Comparison of ENCODE assay signal across 22 mouse cellular contexts in genomic region chr12:8759115-8759514, GRCm38 (mm10). TPM values are rescaled to one million over a fixed set of nuclear protein-coding genes. Genes with fewer than 3 reads are reported as not detected.
A peak's percentile ranks its signal among the peaks of the same experiment; 100 is the strongest.
DNase-seq lines count a peak whose midpoint lies in the region; ATAC-seq and TF ChIP-seq lines count a peak whose summit lies in the region.
"Had no signal": no experiment of that assay in that cellular context is flagged by ENCODE, and none has a peak within 500 bp of the region (broad histone marks: within the 10 kb centered on the region; RNA-seq: fewer than 3 reads in every experiment).

No protein-coding gene starts in this region.

- H3K4me1 ChIP-seq in neural tube, embryonic 15.5 days, result no peaks in the 10 kb centered on the region
- no peaks in the 10 kb centered on the region for H3K4me1 ChIP-seq in intestine, embryonic 14.5 days (replicated peaks; ENCODE audit: control insufficient read depth, insufficient read depth, low read length)
- H3K4me1 ChIP-seq in stomach, postnatal 0 days (replicated peaks; ENCODE audit: control insufficient read depth, insufficient read depth), result no peaks in the 10 kb centered on the region
- H3K4me1 ChIP-seq: forebrain, embryonic 12.5 days; hindbrain, embryonic 15.5 days; liver, embryonic 13.5 days; midbrain, embryonic 13.5 days; neural tube, embryonic 12.5 days had no signal

- TF ChIP-seq CTCF in stomach, postnatal 0 days (IDR thresholded peaks at IDR 0.05; ENCODE audit: low read depth), result no peak

- H3K4me3 ChIP-seq in neural tube, embryonic 15.5 days (replicated peaks), result no peak overlapping the region
- no peak overlapping the region for H3K4me3 ChIP-seq in intestine, embryonic 14.5 days (ENCODE audit: low read depth, low read length)
- no peak overlapping the region for H3K4me3 ChIP-seq in stomach, postnatal 0 days (ENCODE audit: low read depth, low read length)
- H3K4me3 ChIP-seq: forebrain, embryonic 12.5 days; hindbrain, embryonic 15.5 days; liver, embryonic 13.5 days; megakaryocyte, embryonic 14.5 days; midbrain, embryonic 13.5 days; neural tube, embryonic 12.5 days had no signal

- no peak overlapping the region for H3K9ac ChIP-seq in neural tube, embryonic 15.5 days (replicated peaks)
- H3K9ac ChIP-seq in intestine, embryonic 14.5 days (ENCODE audit: low read length), result no peak overlapping the region
- H3K9ac ChIP-seq in stomach, postnatal 0 days (ENCODE audit: low read length), result no peak overlapping the region
- H3K9ac ChIP-seq: forebrain, embryonic 12.5 days; hindbrain, embryonic 15.5 days; liver, embryonic 13.5 days; midbrain, embryonic 13.5 days; neural tube, embryonic 12.5 days had no signal

- ATAC-seq in neural tube, embryonic 15.5 days (ENCODE audit: low FRiP score), result no peak
- ATAC-seq in intestine, embryonic 14.5 days (replicated peaks; ENCODE audit: low FRiP score, low TSS enrichment, low read depth), result 0 out of 2 replicates have a peak, but pooled peaks have one; percentile 13
- ATAC-seq in stomach, postnatal 0 days (ENCODE audit: low FRiP score, low TSS enrichment), result peak; percentile 53; the same call in 1 of the 2 replicates
- ATAC-seq: CD4-positive, CD25-positive, alpha-beta regulatory T cell, adult 4 months; midbrain, embryonic 13.5 days had no signal

- H3K27me3 ChIP-seq in neural tube, embryonic 15.5 days (replicated peaks), result no peaks in the 10 kb centered on the region
- no peaks in the 10 kb centered on the region for H3K27me3 ChIP-seq in intestine, embryonic 14.5 days (replicated peaks; ENCODE audit: control insufficient read depth, insufficient read depth, low read length)
- H3K27me3 ChIP-seq in stomach, postnatal 0 days (ENCODE audit: control insufficient read depth, insufficient read depth, low read length), result no peaks in the 10 kb centered on the region
- H3K27me3 ChIP-seq: forebrain, embryonic 12.5 days; hindbrain, embryonic 15.5 days; liver, embryonic 13.5 days; midbrain, embryonic 13.5 days; neural tube, embryonic 12.5 days had no signal

- H3K27ac ChIP-seq in neural tube, embryonic 15.5 days (replicated peaks), result no peak overlapping the region
- H3K27ac ChIP-seq in intestine, embryonic 14.5 days (ENCODE audit: low read depth), result no peak overlapping the region
- H3K27ac ChIP-seq in stomach, postnatal 0 days (replicated peaks), result no peak overlapping the region
- H3K27ac ChIP-seq: forebrain, embryonic 12.5 days; hindbrain, embryonic 15.5 days; liver, embryonic 13.5 days; midbrain, embryonic 13.5 days; neural tube, embryonic 12.5 days had no signal

- peaks cover 11% of the 10 kb centered on the region for H3K36me3 ChIP-seq in neural tube, embryonic 15.5 days
- H3K36me3 ChIP-seq in intestine, embryonic 14.5 days (ENCODE audit: control insufficient read depth, insufficient read depth, low read length), result peaks cover 17% of the 10 kb centered on the region; the same call in 1 of the 2 replicates
- no peaks in the 10 kb centered on the region for H3K36me3 ChIP-seq in stomach, postnatal 0 days (ENCODE audit: control insufficient read depth, insufficient read depth, low read length)

- 82% methylated on average over 4 of the region's 4 CpGs for WGBS in neural tube, embryonic 15.5 days
- 67% methylated on average over 4 of the region's 4 CpGs for WGBS in intestine, embryonic 14.5 days
- 46% methylated on average over 4 of the region's 4 CpGs for WGBS in stomach, postnatal 0 days

- H3K4me2 ChIP-seq in neural tube, embryonic 15.5 days, result no peak overlapping the region
- no peak overlapping the region for H3K4me2 ChIP-seq in intestine, embryonic 14.5 days (ENCODE audit: low read length)
- H3K4me2 ChIP-seq in stomach, postnatal 0 days (replicated peaks; ENCODE audit: low read depth), result no peak overlapping the region
- H3K4me2 ChIP-seq: forebrain, embryonic 12.5 days; heart, embryonic 11.5 days; hindbrain, embryonic 15.5 days; liver, embryonic 13.5 days; midbrain, embryonic 13.5 days; neural tube, embryonic 12.5 days had no signal

- TF ChIP-seq EP300 in stomach, postnatal 0 days (optimal IDR thresholded peaks at IDR 0.05), result no peak

- no peaks in the 10 kb centered on the region for H3K9me3 ChIP-seq in neural tube, embryonic 15.5 days (replicated peaks)
- peaks cover 5% of the 10 kb centered on the region; the same call in 1 of the 2 replicates for H3K9me3 ChIP-seq in intestine, embryonic 14.5 days (ENCODE audit: control insufficient read depth, low read length)
- H3K9me3 ChIP-seq in stomach, postnatal 0 days (ENCODE audit: control insufficient read depth, low read length), result no peaks in the 10 kb centered on the region
- H3K9me3 ChIP-seq: forebrain, embryonic 12.5 days; hindbrain, embryonic 15.5 days; liver, embryonic 13.5 days; midbrain, embryonic 13.5 days had no signal

- DNase-seq in heart, adult 11 months, result peak; percentile 82
- no peak for DNase-seq in heart, adult 9 months (ENCODE audit: low spot score in 2 of 2)
- DNase-seq in neural tube, embryonic 10.5 days (ENCODE audit: extremely low spot score, low spot score), result peak; percentile 11
- peak; percentile 46 for DNase-seq in intestine, embryonic 14.5 days (ENCODE audit: low spot score)
- DNase-seq in stomach, postnatal 0 days (ENCODE audit: low spot score), result peak; percentile 40
- no peak for DNase-seq in layer of hippocampus, adult 9-10 months (ENCODE audit: low spot score)
- no peak for DNase-seq in MN1 (ENCODE audit: low spot score)
- DNase-seq: adrenal gland, postnatal 14 days; cerebellum, adult 2 months; kidney, postnatal 14 days; liver, embryonic 13.5 days; lung, adult 2 months; retina, postnatal 1 day; thymus, postnatal 14 days had no signal

RNA-seq across cellular contexts. Expression of gene Sdc1, which starts 12.0 kb away (rescaled TPM):
- 15.0 and 26.1 TPM in 2 replicates for polyA plus RNA-seq in neural tube, embryonic 15.5 days (2015; fragmentation: Nextera tagmentation; extraction: Ambion mirVana)
- polyA plus RNA-seq in intestine, embryonic 14.5 days (2014; fragmentation: Nextera tagmentation; extraction: Ambion mirVana), result 93.8 and 96.9 TPM in 2 replicates
- polyA plus RNA-seq in stomach, postnatal 0 days (2015; fragmentation: Nextera tagmentation; extraction: Ambion mirVana), result 175 and 194 TPM in 2 replicates

Comparison
In these comparisons a context has a peak if more than half of its experiments do, and no peak if none do; other contexts are left out.
1. DNase-seq: peak in heart, adult 11 months (single experiment), neural tube, embryonic 10.5 days (single experiment), intestine, embryonic 14.5 days (single experiment) and stomach, postnatal 0 days (single experiment); none in heart, adult 9 months (0 of 2), layer of hippocampus, adult 9-10 months (single experiment) and MN1 (single experiment).